ENCODE assay signal across 8 mouse cellular contexts in genomic region chr17:24141425-24141920, GRCm38 (mm10). TPM values are rescaled to one million over a fixed set of nuclear protein-coding genes. Genes with fewer than 3 reads are reported as not detected.
DNase-seq lines count a peak whose midpoint lies in the region; ATAC-seq lines count a peak whose summit lies in the region.

No protein-coding gene starts in this region.

- peak overlapping the region; percentile 91 for H3K4me3 ChIP-seq in hindbrain, embryonic 12.5 days

- peak; percentile 99 for ATAC-seq in hindbrain, embryonic 12.5 days (ENCODE audit: low FRiP score)

- no peaks in the 10 kb centered on the region for H3K9me3 ChIP-seq in hindbrain, embryonic 12.5 days (replicated peaks)

- no peaks in the 10 kb centered on the region for H3K27me3 ChIP-seq in hindbrain, embryonic 12.5 days

- peaks cover 22% of the 10 kb centered on the region for H3K4me1 ChIP-seq in hindbrain, embryonic 12.5 days

- H3K4me2 ChIP-seq in hindbrain, embryonic 12.5 days (replicated peaks): peak overlapping the region; percentile 96

- no peaks in the 10 kb centered on the region for H3K36me3 ChIP-seq in hindbrain, embryonic 12.5 days

- H3K27ac ChIP-seq in hindbrain, embryonic 12.5 days: peak overlapping the region; percentile 83

- DNase-seq in Muller cell, postnatal 12 days (ENCODE audit: inconsistent ontology term): peak; percentile 98
- DNase-seq in cerebellum, adult 9-11 months: peak; percentile 98
- peak; percentile 93 to 97 for DNase-seq in frontal cortex, adult 2 months (ENCODE audit: extremely low spot score in 1 of 2, low spot score in 1 of 2)
- DNase-seq in layer of hippocampus, postnatal 14 days (ENCODE audit: low spot score in 2 of 2): peak; percentile 94 to 98
- peak; percentile 97 for DNase-seq in lung, postnatal 14 days
- DNase-seq in retina, adult 2 months (ENCODE audit: low read depth, low spot score): peak; percentile 94
- DNase-seq in thymus, postnatal 36 days: peak; percentile 95 to 98

- under 1% methylated on average over 50 of the region's 57 CpGs for WGBS in hindbrain, embryonic 12.5 days

- peak overlapping the region; percentile 88 for H3K9ac ChIP-seq in hindbrain, embryonic 12.5 days

RNA-seq across cellular contexts. Expression of gene Pdpk1, which starts 9.3 kb away (rescaled TPM):
- polyA plus RNA-seq in frontal cortex, adult 2 months (2012; rRNA removed): 40.4 and 40.9 TPM in 2 replicates
- 55.2 and 56.7 TPM in 2 replicates for polyA plus RNA-seq in hindbrain, embryonic 12.5 days (2016; fragmentation: Nextera tagmentation; extraction: Ambion mirVana)
- total RNA-seq in layer of hippocampus, postnatal 14 days (2021): 100 to 1,000 TPM; 102 to 107 TPM

RNA-seq across cellular contexts. Expression of gene Amdhd2, which starts 22.1 kb away (rescaled TPM):
- polyA plus RNA-seq in frontal cortex, adult 2 months (2012; rRNA removed): 38.9 and 39.1 TPM in 2 replicates
- polyA plus RNA-seq in hindbrain, embryonic 12.5 days (2016; fragmentation: Nextera tagmentation; extraction: Ambion mirVana): 35.6 and 41.2 TPM in 2 replicates
- total RNA-seq in layer of hippocampus, postnatal 14 days (2021): 10 to 100 TPM; 27.4 to 33.7 TPM

RNA-seq across cellular contexts. Expression of gene Atp6v0c, which starts 28.0 kb away (rescaled TPM):
- polyA plus RNA-seq in frontal cortex, adult 2 months (2012; rRNA removed): 2,732 and 2,987 TPM in 2 replicates
- polyA plus RNA-seq in hindbrain, embryonic 12.5 days (2016; fragmentation: Nextera tagmentation; extraction: Ambion mirVana): 558 and 595 TPM in 2 replicates
- 1,000 to 10,000 TPM; 1,388 to 1,424 TPM for total RNA-seq in layer of hippocampus, postnatal 14 days (2021)

Comparison
In these comparisons a context has a peak if more than half of its experiments do, and no peak if none do; other contexts are left out.
1. Peak in every context shown above with its lines: DNase-seq, ATAC-seq, H3K4me3 ChIP-seq and H3K27ac ChIP-seq.